Mouse (Mus musculus) layer of hippocampus, adult 11-12 months (tissue): ENCODE measurements around the gene Large2.
A peak's percentile ranks its signal among the peaks of the same experiment; 100 is the strongest.

Source experiments
- DNase-seq: peaks from one replicate; pipeline ENCODE4 v3.0.0; 2022; ENCODE audit warnings: low spot score

Gene Large2

DNA sequence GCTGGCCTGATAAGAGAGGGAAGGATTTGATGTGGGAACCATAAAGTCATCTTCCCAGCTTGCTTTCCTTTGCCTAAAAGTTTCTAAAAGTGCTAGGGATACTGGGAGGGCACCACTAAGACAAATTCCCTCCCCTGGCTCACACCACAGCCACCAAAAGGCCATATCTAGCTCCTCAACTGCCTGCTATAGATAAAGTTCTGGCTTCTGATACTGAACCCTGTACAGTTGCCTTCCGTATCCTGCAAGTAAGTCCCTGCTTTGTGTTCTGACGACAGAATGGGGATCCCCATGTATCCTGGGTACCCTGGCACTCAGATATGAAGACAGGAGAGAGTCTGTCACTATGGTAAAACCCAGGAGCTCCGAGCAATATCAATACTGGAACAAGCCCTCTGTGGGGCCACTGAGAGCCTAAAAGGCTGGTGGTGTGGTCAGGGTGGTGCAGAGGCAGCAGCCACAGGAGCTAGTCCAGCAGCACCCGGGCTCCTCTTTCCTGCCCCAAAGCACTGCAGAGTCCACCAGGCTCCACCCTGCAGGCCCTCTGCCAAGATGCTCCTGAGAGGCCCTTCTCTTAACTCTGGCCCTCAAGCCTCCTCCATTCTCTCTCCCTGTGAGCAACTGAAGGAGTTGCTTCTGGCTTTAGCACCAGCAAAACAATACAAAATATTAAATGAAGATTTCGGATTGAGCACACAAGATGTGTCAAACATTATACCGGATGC is 15.7 kb upstream of the Large2 start:
- DNase-seq = no peak

DNA sequence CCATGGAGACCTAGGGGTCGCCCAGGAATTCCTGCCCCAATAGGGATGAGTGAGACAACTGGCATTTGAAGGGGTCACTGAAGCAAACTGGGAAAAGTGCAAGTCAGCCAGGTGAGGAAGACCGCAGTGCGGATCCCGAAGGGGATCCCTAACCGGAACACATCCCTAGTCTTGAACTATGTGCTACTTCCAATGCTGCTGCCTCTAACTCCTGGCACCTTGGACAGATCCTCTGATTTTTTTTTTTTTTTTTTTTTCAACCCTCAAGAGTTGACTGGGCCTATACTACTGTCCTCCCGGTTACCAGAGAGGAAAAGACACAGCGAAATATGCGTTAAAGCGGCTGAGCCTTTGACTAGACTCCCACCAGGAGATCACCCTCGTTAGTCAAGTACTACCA is 15.0 kb upstream of the Large2 start:
- DNase-seq = no peak

DNA sequence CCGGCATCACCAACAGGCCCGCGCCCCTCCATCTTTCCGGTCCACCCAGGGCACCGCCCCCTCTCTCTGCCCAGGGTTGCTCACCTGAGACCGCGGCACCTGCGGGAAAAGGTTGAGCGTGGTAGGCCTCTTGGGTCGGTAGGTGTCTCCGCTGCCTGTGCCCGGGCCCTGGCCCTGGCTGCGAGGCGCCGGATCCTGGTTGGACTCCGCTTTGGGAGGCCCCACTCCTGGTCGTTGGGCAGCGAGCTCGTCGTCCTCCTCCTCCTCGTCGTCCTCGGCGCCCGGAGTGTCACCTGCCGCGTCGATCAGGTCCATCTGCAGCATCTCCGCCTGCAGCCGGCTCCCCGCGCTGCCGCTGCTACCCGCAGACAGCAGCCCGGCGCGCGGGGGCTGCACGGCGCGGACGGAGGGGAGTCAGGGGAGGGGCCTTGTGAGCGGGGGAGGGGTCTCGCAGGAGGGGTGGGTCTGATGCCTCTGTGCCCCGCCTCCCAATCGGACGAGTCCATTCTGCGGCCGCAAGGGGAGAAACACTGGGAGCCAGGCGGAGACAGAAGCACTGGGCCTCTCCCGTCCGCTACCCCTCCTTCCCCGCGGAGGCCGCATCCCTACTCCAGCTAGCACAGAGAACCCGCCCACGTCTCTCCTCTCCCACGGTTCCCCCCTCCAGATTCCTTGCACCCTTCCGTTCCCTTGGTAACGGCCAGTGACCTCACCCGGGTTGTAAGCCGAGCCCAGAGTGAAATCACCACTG is 14.4 kb upstream of the Large2 start:
- peak; percentile 94 for DNase-seq

DNA sequence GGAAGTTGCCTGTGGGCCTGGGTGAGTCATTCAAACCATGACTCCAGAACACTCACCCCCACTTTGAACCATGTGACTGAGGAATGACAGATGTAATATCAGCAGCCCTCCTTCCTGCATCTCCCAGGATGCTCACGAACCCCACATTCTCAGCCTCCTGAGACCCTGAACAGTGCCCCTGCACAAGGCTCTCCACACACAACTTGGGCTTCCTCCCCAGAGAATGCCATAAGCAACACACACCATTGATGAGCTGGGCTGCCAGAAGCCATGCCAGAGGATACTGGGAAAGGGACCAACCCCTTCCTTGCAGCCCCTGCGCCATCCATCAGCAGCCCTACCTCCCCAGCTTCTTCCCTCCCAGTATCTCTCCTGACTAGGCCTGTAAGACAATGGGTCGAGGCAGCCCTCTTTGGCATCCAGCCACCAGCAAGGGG is 13.4 kb upstream of the Large2 start:
- DNase-seq = no peak

DNA sequence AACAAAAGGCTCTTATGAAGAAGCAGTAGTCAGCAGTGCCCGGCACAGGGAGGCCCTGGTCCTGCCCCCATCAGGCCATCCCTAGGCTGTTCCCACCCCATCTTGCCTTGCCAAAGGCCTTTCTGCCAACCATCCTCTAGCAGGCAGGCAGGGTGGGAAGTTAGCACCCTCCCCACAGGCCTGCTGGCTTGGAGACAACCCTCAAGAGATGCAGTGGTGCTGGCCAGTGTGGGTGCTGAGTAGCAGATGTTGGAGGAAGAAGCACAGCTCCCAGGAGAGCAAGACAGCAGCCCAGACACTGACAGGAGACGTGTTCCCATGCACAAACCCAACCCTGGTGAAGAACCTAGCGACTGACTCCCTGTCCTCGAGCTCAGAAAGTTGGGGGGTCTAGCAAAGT is 13.0 kb upstream of the Large2 start:
- peak; percentile 74 for DNase-seq

DNA sequence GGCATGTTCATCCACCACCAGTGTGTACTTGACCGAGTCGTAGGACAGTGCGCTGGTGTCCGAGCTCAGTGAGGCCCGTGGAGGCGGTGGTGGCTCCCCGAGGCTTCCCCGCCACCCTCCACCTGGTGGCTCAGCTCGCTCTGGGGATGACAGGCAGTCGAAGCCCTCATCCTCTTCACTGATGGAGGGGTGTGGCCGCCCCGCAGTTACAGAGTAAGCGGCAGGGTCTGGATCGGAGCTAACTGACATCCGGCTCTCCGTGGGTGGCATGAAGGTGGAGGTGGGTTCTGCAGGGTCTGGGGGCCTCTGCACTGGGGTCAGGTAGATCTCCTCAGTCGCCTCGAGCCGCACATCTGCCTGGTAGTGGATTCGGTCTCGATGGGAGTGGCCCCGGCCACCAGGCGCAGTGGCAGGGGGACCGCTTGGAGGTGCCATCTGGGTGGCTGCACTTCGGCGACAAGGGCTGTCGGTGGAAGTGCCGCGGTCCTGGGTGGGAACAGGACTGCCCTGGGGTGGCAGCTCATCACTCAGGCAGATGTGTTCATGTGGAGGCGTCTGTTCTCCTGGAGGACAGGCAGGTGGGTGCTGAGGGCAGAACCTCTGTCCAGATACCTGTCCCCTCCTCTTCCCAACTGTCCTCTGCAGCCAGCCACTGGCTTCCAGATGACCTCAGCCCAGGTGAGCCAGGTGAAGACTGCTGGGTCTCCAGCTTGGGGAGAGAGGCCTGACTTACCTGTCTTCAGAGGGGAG is 12.3 kb upstream of the Large2 start:
- no peak for DNase-seq

DNA sequence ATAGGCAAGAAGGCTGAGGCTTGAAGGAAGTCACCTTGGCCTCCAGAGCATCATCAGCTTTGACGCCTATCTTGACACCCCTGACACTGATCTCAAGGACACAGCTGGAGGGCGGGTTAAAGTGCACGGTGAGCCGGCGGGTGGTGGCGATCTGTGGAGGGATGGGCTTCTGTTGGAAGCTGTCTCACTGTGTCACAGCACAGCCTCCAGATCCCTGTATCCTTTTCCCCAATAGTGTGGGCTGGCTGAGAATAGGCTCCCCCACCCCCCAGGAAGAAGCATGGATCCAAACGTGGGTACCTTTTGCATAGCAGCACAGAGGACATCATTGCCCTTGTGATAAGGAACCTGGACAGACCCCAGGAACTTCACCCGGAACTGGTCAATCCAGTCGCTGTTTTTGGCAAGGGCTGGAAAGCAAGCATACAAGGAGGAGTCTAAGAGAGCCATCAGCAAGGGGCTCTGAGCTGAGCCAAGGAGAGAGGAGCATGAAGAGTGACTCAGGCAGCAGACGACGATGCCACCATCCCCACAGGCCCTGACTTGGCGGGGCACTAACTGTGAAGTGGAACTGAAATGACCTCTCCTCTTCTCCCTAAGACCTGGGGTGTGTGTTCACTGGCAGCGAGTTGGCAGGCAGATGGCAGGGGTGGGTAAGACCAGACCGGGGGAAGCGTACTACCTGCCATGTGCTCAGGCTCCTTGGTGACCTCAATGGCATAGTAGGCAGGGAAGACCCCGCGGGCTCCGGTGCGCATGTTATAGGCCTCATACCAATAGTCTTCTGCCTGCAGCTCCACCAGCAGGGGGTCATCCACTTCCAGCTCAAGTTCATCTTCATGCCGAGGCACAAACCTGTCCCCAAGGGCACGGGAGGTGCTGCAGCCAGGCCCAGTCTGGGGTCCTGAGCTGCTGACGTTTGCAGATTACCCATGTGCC is 10.7 kb upstream of the Large2 start:
- DNase-seq = no peak

DNA sequence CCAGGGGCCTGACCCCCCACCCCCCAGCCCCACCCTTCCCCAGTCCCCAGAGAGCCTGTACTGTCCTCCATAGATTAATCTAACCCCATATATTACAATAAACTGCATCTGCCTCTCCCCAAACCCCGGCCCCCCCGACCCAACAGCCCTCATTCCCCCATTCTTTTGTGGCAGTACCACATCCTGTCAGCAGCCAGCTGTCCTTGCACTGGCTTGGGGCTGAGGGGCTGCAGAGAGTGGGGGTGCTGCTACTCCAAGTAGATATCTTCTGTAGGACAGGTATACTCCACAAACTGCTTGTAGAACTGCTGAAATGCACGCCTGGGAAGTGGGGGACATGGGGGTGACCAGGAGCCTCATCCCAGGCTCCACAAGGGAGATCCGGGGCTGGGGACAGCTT is 9.4 kb upstream of the Large2 start:
- DNase-seq = no peak

DNA sequence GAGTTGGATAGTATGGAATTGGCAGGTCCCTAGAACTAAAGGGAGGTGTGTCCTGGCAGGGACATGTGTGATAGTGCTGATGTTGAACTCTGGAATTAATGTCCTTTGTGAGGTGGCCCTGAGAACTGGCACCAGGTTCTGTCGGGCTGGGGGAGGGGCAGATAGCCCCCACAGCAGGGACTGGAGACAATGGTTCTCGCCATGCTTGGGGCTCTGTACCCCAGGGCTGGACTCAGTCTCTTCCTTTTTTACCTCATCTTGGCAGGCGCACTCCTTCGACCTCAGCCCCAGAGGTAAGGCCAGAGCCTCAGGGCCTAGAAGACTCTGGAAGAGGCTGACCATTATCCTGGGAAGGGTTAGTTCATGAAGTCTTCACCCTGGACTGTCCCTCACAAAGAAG is 8.1 kb upstream of the Large2 start:
- no peak for DNase-seq

DNA sequence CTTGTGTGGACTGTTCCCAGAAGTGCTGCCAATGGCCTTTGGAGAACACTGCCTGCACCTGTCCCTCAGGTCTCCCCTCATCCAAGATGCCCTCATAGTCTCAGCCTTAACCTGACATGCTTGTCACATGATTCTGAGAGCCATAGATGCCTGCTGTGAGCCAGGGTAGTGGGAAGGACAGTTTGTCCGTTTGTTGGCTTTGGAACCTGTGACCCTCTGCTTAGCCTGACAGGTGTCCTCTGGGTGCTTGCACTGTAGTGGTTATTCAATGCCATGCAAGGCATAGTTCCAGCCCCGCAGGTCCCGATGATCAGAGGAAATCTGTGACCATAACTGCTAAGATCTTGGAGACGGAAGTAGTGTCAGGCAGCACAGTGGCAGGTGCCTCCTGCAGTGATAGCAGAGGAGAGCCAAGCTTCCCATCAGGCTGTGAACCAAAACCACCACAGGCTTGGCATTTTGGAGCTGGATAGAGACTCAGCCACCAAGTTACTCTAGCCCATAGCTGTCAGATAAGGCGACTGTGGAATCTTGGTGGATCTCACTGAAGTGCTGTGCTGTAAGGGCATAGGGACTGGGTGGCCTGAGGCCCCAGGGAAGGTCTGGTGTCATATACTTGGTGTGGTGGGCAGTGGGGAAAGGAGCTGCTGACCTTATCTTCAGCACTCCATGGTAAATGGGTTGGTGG is 7.4 kb upstream of the Large2 start, which contains the start of gene 1700029I15Rik:
1700029I15Rik (plus strand) TSS at position 638 of the 688 bp plus-strand sequence.
- DNase-seq = no peak

DNA sequence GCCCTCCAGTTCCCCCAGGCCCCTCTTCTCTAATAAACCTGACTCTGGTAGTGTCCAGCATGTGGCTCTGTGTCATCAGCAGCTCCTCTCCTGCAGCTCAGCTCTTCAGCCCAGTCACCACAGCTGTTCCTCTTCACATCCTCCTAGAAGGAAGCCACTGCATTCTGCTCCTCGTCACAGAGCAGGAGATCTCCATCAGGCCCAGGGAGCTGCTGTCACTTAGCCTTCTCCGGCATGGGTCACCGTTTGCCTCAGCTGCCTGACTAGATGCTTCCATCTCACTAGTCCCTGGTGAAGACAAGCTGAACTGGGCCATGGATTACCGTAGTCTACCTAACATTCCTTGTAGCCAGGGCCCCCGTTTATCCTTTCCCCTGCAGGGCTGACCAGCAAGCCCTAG is 6.5 kb upstream of the Large2 start:
- no peak for DNase-seq

DNA sequence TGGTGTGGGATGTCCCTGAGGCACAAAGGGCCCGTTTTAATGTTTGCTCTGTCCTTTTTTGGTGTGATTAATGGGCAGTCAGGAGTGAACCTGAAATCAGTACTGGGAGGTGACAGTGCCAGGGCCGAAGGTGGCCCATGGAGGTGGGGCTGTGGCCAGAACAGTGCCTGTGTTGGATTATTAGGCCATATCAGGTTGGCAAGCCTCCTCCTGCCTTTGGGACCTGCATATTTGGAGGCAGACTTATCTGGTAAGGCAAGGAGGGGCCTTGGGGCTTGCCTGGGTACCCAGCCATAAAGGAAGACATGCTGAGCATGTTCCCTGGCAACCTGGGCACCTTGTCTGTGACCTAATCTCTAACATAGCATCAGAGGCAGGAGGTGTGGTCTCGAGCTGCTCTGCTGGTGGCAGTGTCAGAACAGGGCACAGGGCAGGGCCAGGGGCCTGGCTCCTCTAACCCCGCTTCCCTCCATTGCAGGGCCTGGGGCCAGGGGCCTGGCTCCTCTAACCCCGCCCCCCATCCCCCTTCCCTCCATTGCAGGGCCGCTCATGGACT is 5.9 kb upstream of the Large2 start:
- DNase-seq = no peak

DNA sequence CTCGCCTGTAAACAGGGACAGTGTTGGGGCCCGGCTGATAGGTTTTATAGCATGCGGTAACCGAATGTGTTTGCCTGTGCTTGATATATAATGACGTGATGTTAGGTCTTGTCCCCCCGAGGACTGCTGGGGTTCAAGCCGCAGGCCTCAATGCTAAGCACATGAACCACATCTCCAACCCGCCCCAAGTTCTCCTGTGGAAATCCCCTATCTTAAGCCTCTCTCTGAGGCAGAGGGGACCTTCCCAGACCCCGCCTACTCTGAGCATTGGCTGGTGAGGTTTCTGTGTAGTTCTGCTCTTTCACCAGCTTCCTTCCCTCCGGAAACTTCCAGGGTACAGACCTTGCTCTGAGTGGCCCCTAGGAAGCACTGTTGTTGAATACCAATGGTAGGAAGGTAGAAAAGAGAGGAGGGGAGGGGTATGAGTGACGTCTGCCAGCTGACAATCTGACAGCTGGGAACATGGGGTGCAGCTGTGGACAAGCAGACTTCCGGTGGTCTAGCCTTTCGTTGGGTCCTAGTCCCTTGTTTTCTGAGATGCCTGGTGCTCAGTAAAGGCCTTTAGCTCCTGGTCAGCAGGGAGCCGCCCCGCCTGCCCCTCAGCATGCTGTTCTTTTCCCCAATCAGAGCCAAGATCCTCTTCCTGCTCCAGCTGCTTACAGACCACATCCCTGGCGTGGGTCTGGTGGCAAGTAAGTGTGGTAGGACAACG is 5.3 kb upstream of the Large2 start:
- DNase-seq = no peak

DNA sequence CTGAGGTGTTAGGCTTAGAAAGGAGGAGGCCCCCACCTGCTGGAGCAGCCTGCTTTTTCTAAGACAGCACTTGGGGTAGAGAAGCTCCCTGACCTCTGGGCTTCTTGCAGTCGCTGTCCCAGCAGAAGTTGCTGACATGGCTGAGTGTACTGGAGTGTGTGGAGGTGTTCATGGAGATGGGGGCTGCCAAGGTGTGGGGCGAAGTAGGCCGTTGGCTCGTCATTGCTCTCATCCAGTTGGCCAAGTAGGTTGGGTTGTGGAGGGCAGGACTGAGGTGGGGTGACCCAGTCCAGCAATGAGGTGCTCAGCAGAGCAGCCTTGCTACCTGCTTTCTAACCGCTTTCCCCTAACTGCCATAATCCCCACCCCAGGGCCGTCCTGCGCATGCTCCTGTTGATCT is 2.7 kb upstream of the Large2 start:
- DNase-seq = no peak

DNA sequence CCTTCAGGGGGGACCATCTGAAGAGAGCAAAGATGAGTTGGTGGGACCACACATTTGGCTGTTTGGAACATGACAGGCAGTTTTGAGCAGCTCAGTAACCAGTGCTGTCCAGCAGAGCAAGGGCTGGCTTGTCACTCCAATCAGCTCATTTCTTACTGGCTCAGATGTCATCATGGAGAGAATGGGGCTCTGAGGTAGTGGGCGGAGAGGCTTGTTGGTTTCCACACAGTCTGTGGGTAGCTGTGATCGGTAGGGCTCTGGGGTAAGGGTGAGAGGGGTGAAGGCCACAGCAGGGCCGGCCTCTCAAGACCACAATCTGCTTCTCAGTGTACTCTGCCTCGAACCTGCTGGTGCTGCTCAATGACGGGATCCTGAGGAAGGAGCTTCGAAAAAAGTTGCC is 1.6 kb upstream of the Large2 start:
- no peak for DNase-seq

DNA sequence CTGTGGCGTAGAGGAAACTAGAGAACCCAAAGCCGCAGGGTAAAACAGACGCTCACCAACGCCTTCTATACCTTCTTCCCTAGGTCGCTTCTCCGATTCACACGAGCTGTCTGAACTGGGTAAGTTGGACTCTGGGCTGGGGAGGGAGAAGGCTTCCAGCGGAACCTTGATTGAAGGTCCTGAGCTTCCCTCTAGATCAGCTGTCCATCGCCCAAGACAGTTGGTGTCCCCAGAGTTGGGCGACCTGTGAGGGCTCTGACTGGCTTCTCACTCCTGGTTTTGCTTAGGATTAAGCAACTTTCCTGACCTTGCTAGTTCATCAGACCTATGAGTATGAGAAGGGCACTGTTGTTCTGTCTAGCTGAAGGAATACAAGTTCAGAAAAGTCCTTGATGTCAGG is 1.1 kb upstream of the Large2 start:
- no peak for DNase-seq

DNA sequence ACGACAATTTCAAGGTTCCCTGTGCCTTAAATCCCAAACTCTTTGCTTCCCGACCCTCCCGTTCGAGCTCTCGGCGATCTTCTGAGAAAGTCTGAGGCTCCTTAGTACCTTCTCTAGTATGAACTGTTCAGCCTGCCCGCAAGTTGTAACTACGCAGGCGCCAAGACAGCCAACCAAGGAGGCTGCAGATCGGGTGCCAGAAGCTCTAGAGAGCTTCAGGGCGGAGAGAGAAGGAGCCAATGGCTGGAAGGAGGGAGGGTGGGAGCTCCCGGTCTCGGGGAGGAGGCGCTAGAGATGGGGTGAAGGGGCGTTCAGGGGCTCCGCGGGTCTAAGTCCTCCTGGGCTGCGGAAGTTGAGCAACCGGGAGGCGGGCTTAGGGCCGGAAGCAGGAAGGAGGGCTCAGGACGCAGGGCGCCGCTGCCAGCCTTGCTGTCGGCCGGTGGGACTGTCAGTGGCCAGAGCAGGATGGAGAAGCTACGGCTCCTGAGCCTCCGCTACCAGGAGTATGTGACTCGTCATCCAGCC is 492 bp upstream of the Large2 start:
- DNase-seq = peak; percentile 95

DNA sequence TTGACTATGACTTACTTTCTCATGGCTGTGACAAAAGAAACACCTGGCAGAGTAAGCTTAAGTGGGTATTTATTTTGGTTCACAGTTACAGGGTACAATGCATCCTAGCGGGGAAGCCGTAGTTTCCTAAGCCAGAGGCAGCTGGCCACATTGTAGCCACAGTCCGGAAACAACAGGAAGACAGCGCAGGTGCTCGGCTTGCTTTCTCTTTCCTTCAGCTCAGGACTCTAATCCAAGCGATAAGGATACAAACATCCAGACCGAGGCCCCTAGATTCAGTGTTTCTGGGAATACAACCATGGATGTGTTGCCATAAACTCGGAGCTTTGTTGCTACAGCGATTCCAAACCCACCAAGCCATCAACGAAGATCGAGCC is 1.2 kb downstream of the Large2 start:
- no peak for DNase-seq

DNA sequence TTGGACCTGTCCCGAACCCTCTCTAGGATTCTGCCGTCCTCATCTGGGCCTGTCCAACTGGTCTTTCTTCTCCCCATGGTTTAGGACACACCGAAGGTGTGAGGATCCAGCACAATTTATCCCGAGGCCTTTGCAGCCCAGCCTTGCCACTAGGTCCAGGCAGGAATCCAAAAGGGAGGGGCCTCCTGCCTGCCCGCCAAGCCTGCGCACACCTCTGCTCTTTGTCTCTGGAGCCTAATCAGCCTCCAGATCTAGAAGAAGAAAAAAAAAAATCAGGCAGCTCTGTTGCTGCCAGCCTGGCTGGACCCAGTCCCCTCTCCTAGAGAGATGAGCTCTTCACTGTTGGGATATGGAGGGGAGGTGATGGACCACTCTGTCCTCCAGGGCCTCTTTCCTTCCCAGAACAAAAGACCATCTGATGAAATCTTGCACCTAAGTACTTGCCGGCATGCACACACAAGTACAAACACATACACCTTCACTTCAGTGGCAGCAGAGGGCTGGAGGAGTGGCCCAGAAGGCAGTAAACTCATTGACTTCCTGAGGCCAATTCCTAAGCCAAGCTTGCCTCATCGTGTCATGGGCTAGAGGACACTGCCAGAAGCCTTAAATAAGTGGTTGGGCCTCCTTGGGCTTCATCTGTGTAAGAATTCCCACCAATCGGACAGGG is 1.8 kb downstream of the Large2 start:
- DNase-seq = no peak
